Mouse (Mus musculus) testis, adult 2 months (tissue): ENCODE results near the gene Ylpm1.

ENCODE experiments used
- CTCF ChIP-seq: fragments of 200-500 bp; IDR thresholded peaks from 2 replicates; pipeline ENCODE4 v1.5.1; 2012; ENCODE audit warnings: low read depth, mild to moderate bottlenecking, inconsistent platforms, low read length, moderate library complexity; ENCODE audit not compliant: control insufficient read depth, insufficient read depth, insufficient replicate concordance
- POLR2A ChIP-seq: fragments of 200-500 bp; IDR thresholded peaks from 2 replicates; pipeline ENCODE4 v1.6.1; 2012; ENCODE audit warnings: low read depth, mild to moderate bottlenecking, inconsistent platforms, low read length, moderate library complexity; ENCODE audit not compliant: control insufficient read depth

DNA sequence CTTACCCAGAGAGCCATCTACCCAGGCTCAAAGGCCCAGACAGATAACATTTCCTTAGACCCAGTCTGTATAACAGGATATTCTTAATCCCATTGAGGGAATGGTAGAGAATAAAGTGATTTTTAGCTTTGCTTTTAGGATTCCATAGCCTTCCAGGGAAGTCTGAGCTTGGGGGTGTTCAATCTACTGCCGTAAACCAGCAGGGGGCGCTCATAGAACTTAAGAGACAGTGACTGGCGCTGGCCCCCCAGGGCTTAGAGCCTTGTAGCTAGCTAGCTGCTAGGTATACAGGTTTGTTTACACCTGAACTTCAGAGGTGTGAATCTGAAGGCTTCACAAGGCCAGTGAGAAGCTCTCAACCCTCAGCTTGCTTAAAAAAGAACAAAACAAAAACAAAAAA, 96.1 kb downstream of the Ylpm1 start:
- TF ChIP-seq POLR2A = no peak
- TF ChIP-seq CTCF = 0 out of 2 replicates have a peak, but pooled peaks have one; percentile 9
